Mouse (Mus musculus) cortical plate, adult 2 months (tissue): ENCODE data around the gene Pdzrn3.

Experiments
- CTCF ChIP-seq: fragments of 200-500 bp; IDR thresholded peaks from 2 replicates; pipeline ENCODE4 v1.5.1; 2011; ENCODE audit warnings: mild to moderate bottlenecking, control low read depth, low read length; ENCODE audit not compliant: insufficient read depth; ENCODE audit errors: extremely low read depth
- POLR2A ChIP-seq: fragments of 200-500 bp; IDR thresholded peaks from 2 replicates; pipeline ENCODE4 v1.6.1; 2011; ENCODE audit warnings: mild to moderate bottlenecking, low read length, control low read depth; ENCODE audit not compliant: insufficient read depth; ENCODE audit errors: extremely low read depth

DNA sequence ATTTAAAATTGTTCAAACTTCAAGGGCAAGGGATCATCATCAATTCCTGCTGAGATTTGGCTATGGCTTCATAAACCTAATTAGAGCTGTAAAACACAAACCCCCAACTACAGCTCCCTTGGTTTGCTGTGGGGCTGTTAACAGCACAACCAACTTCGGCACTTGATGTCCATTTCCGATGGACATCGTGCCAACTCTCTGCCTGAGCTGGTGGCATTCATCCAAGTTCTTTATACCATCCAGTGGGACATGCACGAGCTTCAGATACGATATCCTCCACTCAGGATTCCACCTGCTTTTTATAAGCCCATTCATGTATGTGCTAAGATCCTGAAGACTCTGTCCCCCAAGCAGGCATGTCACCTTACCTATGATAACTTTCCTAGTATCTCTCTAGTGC is 118.3 kb downstream of the Pdzrn3 start:
- TF ChIP-seq CTCF: no peak
- TF ChIP-seq POLR2A: no peak
